25 mouse cellular contexts compared by ENCODE assay signal in genomic region chr2:60500583-60501116, GRCm38 (mm10). TPM values are rescaled to one million over a fixed set of nuclear protein-coding genes. Genes with fewer than 3 reads are reported as not detected.
DNase-seq lines count a peak whose midpoint lies in the region; ATAC-seq and TF ChIP-seq lines count a peak whose summit lies in the region.
"Had no signal": no experiment of that assay in that cellular context is flagged by ENCODE, and none has a peak within 500 bp of the region (broad histone marks: within the 10 kb centered on the region; RNA-seq: fewer than 3 reads in every experiment).

No protein-coding gene starts in this region.

- no peak for TF ChIP-seq POLR2A in CH12.LX (IDR thresholded peaks at IDR 0.05; ENCODE audit: low read depth, low read length)

- H3K9me3 ChIP-seq in CH12.LX (replicated peaks; ENCODE audit: low read length), result no peaks in the 10 kb centered on the region
- no peaks in the 10 kb centered on the region for H3K9me3 ChIP-seq in midbrain, embryonic 16.5 days (replicated peaks; ENCODE audit: control insufficient read depth, low read length, poor library complexity, severe bottlenecking)
- H3K9me3 ChIP-seq: embryonic facial prominence, embryonic 12.5 days; forebrain, embryonic 13.5 days; hindbrain, embryonic 12.5 days; hindbrain, embryonic 15.5 days had no signal

- no peak overlapping the region for H3K27ac ChIP-seq in CH12.LX (ENCODE audit: insufficient read depth, low read depth)
- H3K27ac ChIP-seq in midbrain, embryonic 16.5 days (ENCODE audit: low read length), result no peak overlapping the region
- H3K27ac ChIP-seq: embryonic facial prominence, embryonic 12.5 days; forebrain, embryonic 13.5 days; hindbrain, embryonic 12.5 days; hindbrain, embryonic 15.5 days had no signal

- peak; percentile 68 for ATAC-seq in granulocyte monocyte progenitor cell, adult 5-6 weeks (replicated peaks; ENCODE audit: poor library complexity, severe bottlenecking)
- no peak for ATAC-seq in midbrain, embryonic 16.5 days
- ATAC-seq in megakaryocyte, adult 5-6 weeks (ENCODE audit: poor library complexity, severe bottlenecking), result no peak
- ATAC-seq: forebrain, embryonic 13.5 days; forebrain, embryonic 16.5 days had no signal

- no peak overlapping the region for H3K4me3 ChIP-seq in CH12.LX (replicated peaks in 1 of 3; ENCODE audit: low read depth in 2 of 3, low read length in 2 of 3, poor library complexity in 1 of 3)
- H3K4me3 ChIP-seq in midbrain, embryonic 16.5 days (ENCODE audit: low read depth, low read length), result no peak overlapping the region
- H3K4me3 ChIP-seq: embryonic facial prominence, embryonic 12.5 days; erythroblast, embryonic 14.5 days; forebrain, embryonic 13.5 days; hindbrain, embryonic 12.5 days; hindbrain, embryonic 15.5 days had no signal

- no peak for TF ChIP-seq RAD21 in CH12.LX (IDR thresholded peaks at IDR 0.05; ENCODE audit: low read depth, low read length)

- H3K36me3 ChIP-seq in CH12.LX (replicated peaks in 1 of 2; ENCODE audit: control insufficient read depth in 1 of 2, insufficient read depth in 1 of 2, low read length in 1 of 2), result no peaks in the 10 kb centered on the region
- H3K36me3 ChIP-seq in midbrain, embryonic 16.5 days (ENCODE audit: control insufficient read depth, insufficient read depth, low read length), result no peaks in the 10 kb centered on the region
- H3K36me3 ChIP-seq: embryonic facial prominence, embryonic 12.5 days; hindbrain, embryonic 12.5 days; hindbrain, embryonic 15.5 days had no signal

- peak; percentile 70 for TF ChIP-seq EP300 in CH12.LX (IDR thresholded peaks at IDR 0.05; ENCODE audit: low read length)

- DNase-seq in A20 (ENCODE audit: low read depth, low spot score), result peak; percentile 63
- DNase-seq in CH12.LX (ENCODE audit: extremely low read depth), result peak; percentile 35
- no peak for DNase-seq in B cell, adult 2 months
- DNase-seq: adrenal gland, adult 2 months; adrenal gland, postnatal 14 days; cerebellum, adult 11 months; cerebellum, adult 2 months; cerebellum, adult 9-11 months; cerebellum, postnatal 25 days; embryo, embryonic 11 days; gastrocnemius, postnatal 10 days; gastrocnemius, postnatal 36 days; heart, adult 11 months had no signal

- WGBS in midbrain, embryonic 16.5 days, result 89% methylated on average over 1 of the region's 1 CpGs

- H3K4me2 ChIP-seq in CH12.LX (ENCODE audit: insufficient read depth, low read depth, poor library complexity, severe bottlenecking), result no peak overlapping the region
- H3K4me2 ChIP-seq in midbrain, embryonic 16.5 days (ENCODE audit: low read length), result no peak overlapping the region
- H3K4me2 ChIP-seq: embryonic facial prominence, embryonic 12.5 days; forebrain, embryonic 13.5 days; heart, embryonic 11.5 days; hindbrain, embryonic 12.5 days; hindbrain, embryonic 15.5 days had no signal

- in situ Hi-C loops in CH12.LX (cut with MboI; ENCODE audit: low pct_ligation_motif_present, low pct_unique_long_range_greater_than_20kb, low sequenced_read_pairs), result no loop called here

- H3K79me2 ChIP-seq in CH12.LX (replicated peaks; ENCODE audit: control insufficient read depth, extremely low read depth, insufficient read depth, poor library complexity, severe bottlenecking), result no peaks in the 10 kb centered on the region

- H3K4me1 ChIP-seq in CH12.LX (ENCODE audit: control insufficient read depth in 1 of 2, insufficient read depth in 2 of 2), result peaks cover 14 to 35% of the 10 kb centered on the region in 2 experiments
- no peaks in the 10 kb centered on the region for H3K4me1 ChIP-seq in midbrain, embryonic 16.5 days (ENCODE audit: control insufficient read depth, insufficient read depth, low read length)
- H3K4me1 ChIP-seq: forebrain, embryonic 13.5 days; hindbrain, embryonic 12.5 days; hindbrain, embryonic 15.5 days had no signal

- H3K9ac ChIP-seq in CH12.LX (ENCODE audit: insufficient read depth, low read depth), result no peak overlapping the region
- H3K9ac ChIP-seq in midbrain, embryonic 16.5 days (ENCODE audit: low read depth, low read length), result no peak overlapping the region
- H3K9ac ChIP-seq: embryonic facial prominence, embryonic 12.5 days; forebrain, embryonic 13.5 days; hindbrain, embryonic 12.5 days; hindbrain, embryonic 15.5 days had no signal

- dilution Hi-C loops in CH12.LX (cut with MboI; ENCODE audit: extremely low pct_ligation_motif_present, extremely low pct_unique_long_range_greater_than_20kb, low sequenced_read_pairs), result no loop called here

- no peaks in the 10 kb centered on the region for H3K27me3 ChIP-seq in CH12.LX (replicated peaks)
- H3K27me3 ChIP-seq in midbrain, embryonic 16.5 days (ENCODE audit: control insufficient read depth, insufficient read depth, low read depth, low read length), result no peaks in the 10 kb centered on the region
- H3K27me3 ChIP-seq: embryonic facial prominence, embryonic 12.5 days; forebrain, embryonic 13.5 days; hindbrain, embryonic 12.5 days; hindbrain, embryonic 15.5 days had no signal

- TF ChIP-seq CTCF in CH12.LX (conservative IDR thresholded peaks at IDR 0.05 in 1 of 2, IDR thresholded peaks at IDR 0.05 in 1 of 2; ENCODE audit: low read depth in 2 of 2, low read length in 2 of 2), result no peak

TF ChIP-seq in CH12.LX, 34 proteins besides CTCF, POLR2A, EP300 and RAD21:
- no peak for TF ChIP-seq GABPA (IDR thresholded peaks at IDR 0.05; ENCODE audit: insufficient replicate concordance, low read depth, low read length)
- TF ChIP-seq BHLHE40 (IDR thresholded peaks at IDR 0.05; ENCODE audit: low read depth, low read length), result peak; percentile 39; the same call in 1 of the 2 replicates
- TF ChIP-seq ZC3H11A (IDR thresholded peaks at IDR 0.05; ENCODE audit: low read depth, low read length), result no peak
- no peak for TF ChIP-seq POLR2AphosphoS2 (IDR thresholded peaks at IDR 0.05; ENCODE audit: low read depth, low read length)
- TF ChIP-seq IRF4 (IDR thresholded peaks at IDR 0.05; ENCODE audit: low read depth, low read length), result peak; percentile 76
- TF ChIP-seq MXI1 (IDR thresholded peaks at IDR 0.05; ENCODE audit: low read depth, low read length), result peak; percentile 36; the same call in 1 of the 2 replicates
- TF ChIP-seq MEF2A (IDR thresholded peaks at IDR 0.05; ENCODE audit: borderline replicate concordance, low read depth, low read length), result no peak
- no peak for TF ChIP-seq TBP (conservative IDR thresholded peaks at IDR 0.05; ENCODE audit: low read depth, low read length)
- TF ChIP-seq USF1 (IDR thresholded peaks at IDR 0.05; ENCODE audit: low read depth, low read length), result no peak
- no peak for TF ChIP-seq SIN3A (IDR thresholded peaks at IDR 0.05; ENCODE audit: low read length)
- TF ChIP-seq PAX5 (IDR thresholded peaks at IDR 0.05; ENCODE audit: low read length), result no peak
- TF ChIP-seq UBTF (IDR thresholded peaks at IDR 0.05; ENCODE audit: low read depth, low read length), result no peak
- no peak for TF ChIP-seq USF2 (conservative IDR thresholded peaks at IDR 0.05; ENCODE audit: low read depth, low read length)
- TF ChIP-seq NELFE (IDR thresholded peaks at IDR 0.05; ENCODE audit: low read depth, low read length), result no peak
- no peak for TF ChIP-seq ZKSCAN1 (IDR thresholded peaks at IDR 0.05; ENCODE audit: borderline replicate concordance, low read depth, low read length)
- TF ChIP-seq NRF1 (IDR thresholded peaks at IDR 0.05; ENCODE audit: low read depth, low read length), result no peak
- no peak for TF ChIP-seq SMC3 (IDR thresholded peaks at IDR 0.05; ENCODE audit: low read depth, low read length)
- no peak for TF ChIP-seq TCF12 (IDR thresholded peaks at IDR 0.05; ENCODE audit: low read depth, low read length)
- no peak for TF ChIP-seq E2F4 (IDR thresholded peaks at IDR 0.05; ENCODE audit: insufficient replicate concordance, low read depth, low read length)
- TF ChIP-seq MAX (IDR thresholded peaks at IDR 0.05; ENCODE audit: low read length), result peak; percentile 54
- TF ChIP-seq RCOR1 (conservative IDR thresholded peaks at IDR 0.05; ENCODE audit: low read depth, low read length), result no peak
- no peak for TF ChIP-seq MAFK (IDR thresholded peaks at IDR 0.05; ENCODE audit: insufficient replicate concordance, low read length)
- TF ChIP-seq JUN (IDR thresholded peaks at IDR 0.05; ENCODE audit: insufficient read depth, low read depth, low read length), result 0 out of 2 replicates have a peak, but pooled peaks have one; percentile 12
- no peak for TF ChIP-seq MAZ (IDR thresholded peaks at IDR 0.05; ENCODE audit: low read depth, low read length)
- no peak for TF ChIP-seq CHD2 (IDR thresholded peaks at IDR 0.05; ENCODE audit: low read length)
- TF ChIP-seq CHD1 (IDR thresholded peaks at IDR 0.05; ENCODE audit: low read depth, low read length), result no peak
- TF ChIP-seq MYC (IDR thresholded peaks at IDR 0.05; ENCODE audit: low read depth, low read length), result peak; percentile 72; the same call in 1 of the 2 replicates
- TF ChIP-seq ZNF384 (IDR thresholded peaks at IDR 0.05; ENCODE audit: low read depth, low read length), result no peak

RNA-seq across cellular contexts. Expression of gene Pla2r1, which starts 52.5 kb away (rescaled TPM):
- total RNA-seq in CH12.LX (2012; rRNA removed), result not detected in 2 replicates
- total RNA-seq in CH12.LX (2014; rRNA removed), result not detected in 2 replicates
- not detected in 2 replicates for polyA plus RNA-seq in CH12.LX (2012; ENCODE audit: insufficient read length, low read depth)
- 2.4 TPM in 1 of 2 replicates, not detected in the other for total RNA-seq in granulocyte monocyte progenitor cell, adult 5-6 weeks (2014; fragmentation: Nextera tagmentation)
- 0.39 and 3.5 TPM in 2 replicates for total RNA-seq in granulocyte monocyte progenitor cell, adult 5-6 weeks (2017)
- polyA plus RNA-seq in midbrain, embryonic 16.5 days (2015; fragmentation: Nextera tagmentation; extraction: Ambion mirVana), result 0.32 and 0.50 TPM in 2 replicates
- not detected in 2 replicates for total RNA-seq in megakaryocyte, adult 5-6 weeks (2015)
- not detected in 2 replicates for total RNA-seq in megakaryocyte, adult 5-6 weeks (2017)
- total RNA-seq: hematopoietic stem cell, adult 5-6 weeks; MEL had no signal
- polyA plus RNA-seq: erythroblast, embryonic 14.5 days had no signal

Comparison
In these comparisons a context has a peak if more than half of its experiments do, and no peak if none do; other contexts are left out.
1. DNase-seq: peak in A20 (single experiment) and CH12.LX (single experiment); none in B cell, adult 2 months (0 of 2).